Mouse (Mus musculus): ENCODE results near the gene Aplp2.
"Not testable (repeated sequence)": the region's sequence is repeated elsewhere in the genome, so short reads cannot be mapped to it uniquely, and the experiment has no call there.

Aplp2 gene

DNA sequence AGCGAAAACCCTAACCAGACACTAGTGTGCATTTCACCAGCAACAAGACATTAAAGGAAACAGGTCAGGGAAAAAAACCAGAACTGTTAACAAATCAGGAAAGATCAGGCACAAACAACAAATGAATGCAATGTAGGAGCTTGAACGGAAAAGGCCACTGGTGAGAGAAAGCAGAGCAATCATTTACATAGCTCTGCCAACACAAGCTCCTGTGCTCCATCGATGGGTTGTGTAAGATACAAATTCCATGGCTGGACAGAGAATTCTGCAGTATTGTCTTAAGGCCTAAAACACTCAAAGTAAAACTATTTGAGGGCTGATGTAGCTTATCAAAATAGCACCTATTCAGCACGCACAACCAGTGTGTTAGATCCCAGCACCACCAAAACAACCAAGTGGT is 28.6 kb downstream of the Aplp2 start:
- in situ Hi-C loops (cut with MboI, MseI), result no loop called here

DNA sequence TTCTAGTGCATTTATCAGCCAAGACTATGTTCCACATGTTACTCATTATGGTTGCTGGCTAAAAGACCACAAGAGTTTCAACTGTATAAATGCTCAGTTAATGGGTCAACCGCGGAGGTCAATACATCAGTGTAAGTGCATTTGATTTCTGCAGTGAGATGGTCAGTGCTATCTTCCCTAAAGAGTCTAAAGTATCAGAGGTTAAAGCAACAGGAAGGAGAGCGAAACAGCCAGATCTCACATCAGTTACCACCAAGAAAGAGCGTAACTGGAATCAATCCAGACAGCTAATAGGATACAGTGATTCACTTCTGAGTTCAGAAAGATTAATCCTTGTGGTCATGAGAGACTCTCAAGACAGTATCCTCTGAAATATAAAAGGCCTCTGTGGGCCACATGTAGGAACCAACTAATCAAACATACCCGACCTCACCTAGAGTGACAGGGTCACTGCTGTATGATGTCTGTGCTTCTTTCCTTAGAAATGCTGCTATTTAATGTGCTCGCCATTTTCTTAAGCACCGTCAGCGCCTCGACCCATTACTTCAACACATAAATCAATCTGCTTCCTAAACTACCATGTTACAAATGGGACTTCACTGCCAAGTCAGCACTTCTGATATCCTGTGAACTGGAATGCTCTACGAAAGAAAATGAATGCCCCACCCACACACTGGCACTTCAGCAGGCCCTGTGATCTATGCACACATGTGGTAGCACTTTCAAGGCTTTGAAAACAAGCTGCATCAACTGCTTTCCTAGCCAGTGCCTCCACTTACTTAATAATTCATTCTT is 30.1 kb downstream of the Aplp2 start:
- in situ Hi-C loops (cut with MboI, MseI), result no loop called here

DNA sequence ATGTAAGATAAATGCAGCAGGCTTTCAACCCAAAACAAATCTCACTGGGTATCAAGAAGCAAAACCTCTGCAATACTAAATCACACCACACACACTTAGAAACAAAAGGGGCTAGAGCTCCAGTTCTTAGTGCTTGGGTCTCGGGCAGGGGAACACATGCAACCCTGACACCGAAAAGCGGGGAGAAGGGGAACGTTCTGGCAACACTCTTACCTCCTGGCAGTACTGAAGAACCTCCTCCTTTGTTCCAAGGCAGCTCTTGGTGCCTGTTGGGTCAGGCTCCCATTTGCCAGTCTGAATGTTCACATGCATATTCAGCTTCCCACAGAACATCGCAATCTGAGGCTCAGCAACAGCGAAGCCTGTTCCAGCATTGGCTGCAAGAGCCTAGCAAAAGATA is 33.9 kb downstream of the Aplp2 start:
- in situ Hi-C loops (cut with MboI, MseI), result no loop called here

DNA sequence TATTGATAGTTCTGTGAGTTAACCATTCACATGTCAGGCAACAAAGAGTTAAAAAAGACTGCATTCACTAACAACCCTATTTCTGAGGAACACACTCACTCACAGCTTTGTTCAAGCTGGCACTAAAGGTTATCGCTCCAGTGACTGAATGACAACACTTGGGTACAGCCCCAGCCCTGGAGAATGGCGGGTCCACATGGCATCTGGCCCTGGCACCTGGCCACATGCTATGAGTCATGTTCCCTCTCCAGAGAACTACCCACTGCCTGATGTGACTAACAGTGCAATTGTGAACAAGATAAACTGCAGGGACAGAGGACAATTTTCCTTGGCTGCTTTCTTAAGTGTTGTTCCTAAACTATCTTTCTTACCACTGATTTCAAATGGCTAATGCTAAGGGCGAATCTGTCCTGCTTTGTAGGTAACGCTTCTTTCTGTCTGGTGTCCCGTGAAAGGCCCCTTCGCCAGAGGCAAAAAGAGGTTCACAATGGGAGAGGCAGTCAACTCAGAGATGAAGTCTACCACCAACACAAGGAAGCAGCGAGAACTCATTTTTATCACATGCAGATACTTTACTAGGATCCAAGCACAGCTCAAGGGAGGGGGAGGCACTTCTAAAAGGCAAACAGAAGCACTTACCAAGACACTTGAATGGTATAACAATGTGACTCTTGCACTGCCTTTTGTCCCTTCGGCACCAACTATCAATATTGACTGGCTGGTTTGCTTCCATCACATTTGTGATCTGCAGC is 35.1 kb downstream of the Aplp2 start:
- in situ Hi-C loops (cut with MboI, MseI), result no loop called here

DNA sequence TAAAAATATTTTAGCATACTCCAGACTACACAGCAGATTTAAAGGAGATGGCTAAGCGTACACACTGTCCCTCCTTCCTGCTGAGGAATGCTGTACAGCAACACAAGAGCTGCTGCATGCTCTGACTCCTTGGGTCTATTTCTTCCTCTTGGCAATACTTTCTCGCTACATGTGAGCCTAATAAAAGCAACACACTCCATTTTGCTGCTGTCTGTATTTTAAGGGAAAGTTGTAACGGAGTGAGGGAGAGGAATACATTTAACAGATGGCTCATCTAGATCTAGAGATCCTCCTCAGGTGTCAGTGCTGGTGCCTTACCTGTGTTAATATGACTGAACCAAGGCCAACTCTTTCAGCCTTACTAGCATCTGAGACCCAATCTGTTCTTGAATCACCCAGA is 35.6 kb downstream of the Aplp2 start:
- in situ Hi-C loops (cut with MboI, MseI), result no loop called here

DNA sequence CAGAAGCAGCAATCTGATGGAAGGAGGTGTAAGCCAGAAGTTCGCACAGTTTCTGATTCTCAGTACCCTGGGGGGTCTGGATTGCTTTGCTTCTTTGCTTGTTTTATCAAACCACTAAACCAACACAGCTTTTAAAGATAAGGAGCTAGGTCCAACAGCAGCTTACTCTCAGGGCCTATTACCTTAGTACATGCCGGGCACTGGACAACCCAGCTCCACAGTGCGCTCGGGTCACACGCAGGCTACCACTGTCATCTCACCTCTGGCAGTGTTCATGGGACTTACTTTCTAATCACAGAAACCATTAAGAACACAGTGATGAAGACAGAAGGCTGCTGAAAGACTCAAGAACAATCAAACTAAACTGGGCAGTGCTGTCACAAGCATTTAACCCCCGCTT is 36.3 kb downstream of the Aplp2 start:
- in situ Hi-C loops (cut with MboI, MseI), result no loop called here

DNA sequence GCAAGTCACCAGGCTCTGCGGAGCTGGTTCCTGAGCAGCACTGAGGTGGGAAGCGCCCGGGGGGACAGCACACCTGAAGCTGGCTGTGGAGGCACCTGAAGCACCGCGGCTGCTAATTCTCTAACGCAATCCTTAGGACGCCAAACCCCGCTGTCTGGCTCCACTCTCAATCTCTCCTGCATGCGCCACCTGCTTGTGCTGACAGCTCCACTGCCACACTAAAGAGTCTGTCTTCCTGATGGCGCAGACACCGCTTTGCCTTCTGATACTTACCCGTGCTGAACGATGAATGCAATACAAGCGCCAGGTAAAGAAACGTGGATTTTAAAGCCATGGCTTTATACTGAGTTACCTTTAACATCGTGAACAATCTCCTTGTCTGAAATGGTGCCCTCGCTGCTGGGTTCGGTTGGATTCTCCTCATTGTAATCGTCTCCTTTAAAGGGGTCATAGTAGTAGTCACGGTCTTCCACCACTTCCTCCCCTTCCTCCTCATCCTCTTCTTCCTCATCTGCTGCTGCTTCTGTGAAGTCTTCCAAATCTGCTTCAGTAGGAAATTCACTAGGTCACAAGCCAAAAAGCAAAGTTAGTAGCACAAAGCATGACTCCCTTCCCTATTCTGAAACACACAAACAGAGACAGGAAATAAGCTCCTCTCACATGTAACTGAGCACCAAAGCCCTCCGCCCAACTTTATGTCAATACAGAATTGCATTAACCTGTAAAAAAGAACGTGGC is 43.1 kb downstream of the Aplp2 start:
- in situ Hi-C loops (cut with MboI, MseI), result no loop called here

DNA sequence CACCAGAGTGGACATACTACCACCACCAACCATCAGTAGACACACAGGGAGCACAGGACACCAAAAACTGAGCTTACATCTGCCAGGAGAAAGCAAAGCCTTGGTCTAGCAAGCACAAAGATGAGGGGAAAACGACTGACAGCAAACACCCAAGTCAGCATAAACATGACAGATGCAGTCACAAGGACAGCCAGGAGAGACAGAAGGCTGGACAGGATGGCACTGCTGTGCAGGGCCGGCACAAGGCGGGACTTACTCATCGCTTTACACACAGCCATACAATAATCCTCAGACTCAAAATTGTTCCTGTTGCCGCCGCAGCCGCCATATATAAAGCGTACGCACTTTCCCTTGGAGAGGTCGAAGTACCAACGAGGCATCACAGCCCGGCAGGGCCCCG is 44.3 kb downstream of the Aplp2 start:
- in situ Hi-C loops (cut with MboI, MseI), result no loop called here

DNA sequence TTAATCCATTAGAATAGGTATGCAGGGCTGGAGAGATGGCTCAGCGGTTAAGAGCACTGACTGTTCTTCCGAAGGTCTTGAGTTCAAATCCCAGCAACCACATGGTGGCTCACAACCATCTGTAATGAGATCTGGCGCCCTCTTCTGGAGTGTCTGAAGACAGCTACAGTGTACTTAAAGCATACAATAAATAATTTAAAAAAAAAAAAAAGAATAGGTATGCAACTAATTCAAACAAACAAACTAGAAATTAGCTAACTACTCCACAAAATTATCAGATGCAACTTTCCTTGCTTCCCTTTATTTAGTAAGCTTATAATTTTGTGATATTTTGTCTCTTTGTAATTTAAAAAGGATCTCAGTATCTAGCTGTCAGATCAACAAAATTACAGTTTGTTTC is 46.1 kb downstream of the Aplp2 start:
- in situ Hi-C loops (cut with MboI, MseI), result not testable (repeated sequence)

DNA sequence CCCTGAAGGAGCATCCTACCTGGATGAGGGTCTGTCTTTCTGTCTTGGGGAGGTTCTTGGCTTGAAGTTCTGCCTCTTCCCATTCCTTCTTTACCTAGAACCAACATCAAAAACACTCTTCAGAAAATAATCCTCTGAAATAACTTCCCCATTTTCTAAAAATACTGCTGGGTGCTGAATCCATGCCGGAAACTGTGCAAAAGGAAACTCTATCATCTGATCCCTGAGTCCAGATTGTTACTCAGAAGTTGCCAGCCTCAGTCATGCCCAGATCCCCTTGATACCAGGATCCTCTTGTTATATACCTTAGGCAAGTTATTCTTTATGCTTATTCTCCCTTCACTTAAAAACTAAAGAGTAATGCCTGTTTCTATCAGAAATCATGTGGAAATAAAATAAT is 48.3 kb downstream of the Aplp2 start:
- in situ Hi-C loops (cut with MboI, MseI), result loop anchor here in 1 of 2 experiments (5.0 kb wide), 1 partner anchor 184 kb away; no protein-coding TSS in a partner anchor

DNA sequence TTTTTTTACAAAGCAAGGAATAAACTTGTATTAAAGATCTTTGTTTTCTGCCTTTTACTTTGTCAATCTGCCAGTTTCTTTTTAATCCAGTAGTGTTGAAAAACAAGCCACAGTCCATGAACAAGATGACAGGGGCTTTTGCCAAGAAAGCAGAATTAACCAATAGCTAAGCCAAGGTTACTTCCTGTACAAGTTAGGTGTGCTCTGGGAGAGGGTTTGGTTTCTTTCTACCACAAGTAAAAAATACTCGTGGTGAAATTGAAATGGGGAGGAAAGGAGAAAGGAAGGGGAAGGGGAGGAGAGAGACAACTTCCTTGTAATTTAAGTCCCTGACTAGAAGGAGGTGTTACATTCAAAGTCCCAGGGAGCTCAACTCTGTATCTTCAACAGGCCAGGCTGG is 48.7 kb downstream of the Aplp2 start:
- in situ Hi-C loops (cut with MboI, MseI), result loop anchor here in 1 of 2 experiments (5.0 kb wide), 1 partner anchor 184 kb away; no protein-coding TSS in a partner anchor

DNA sequence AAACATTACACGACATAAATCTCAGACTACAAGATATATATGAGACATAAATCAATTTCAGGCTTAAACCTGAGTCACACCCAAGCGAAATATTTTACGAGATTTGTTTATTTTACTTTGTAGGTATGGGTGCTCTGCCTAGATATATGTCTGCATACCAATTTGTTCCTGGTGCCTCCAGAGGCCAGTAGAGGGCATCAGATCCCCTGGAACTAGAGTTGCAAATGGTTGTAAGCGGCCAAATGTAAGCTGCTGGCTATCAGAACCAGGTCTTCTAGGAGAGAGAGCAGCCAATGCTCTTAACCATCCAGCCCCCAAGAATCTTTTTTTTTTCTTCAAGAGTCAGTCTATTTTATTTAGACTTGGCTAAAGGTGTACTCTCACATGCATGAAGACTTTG is 51.7 kb downstream of the Aplp2 start:
- in situ Hi-C loops (cut with MboI, MseI), result loop anchor here in 1 of 2 experiments (5.0 kb wide), 1 partner anchor 187 kb away; no protein-coding TSS in a partner anchor

DNA sequence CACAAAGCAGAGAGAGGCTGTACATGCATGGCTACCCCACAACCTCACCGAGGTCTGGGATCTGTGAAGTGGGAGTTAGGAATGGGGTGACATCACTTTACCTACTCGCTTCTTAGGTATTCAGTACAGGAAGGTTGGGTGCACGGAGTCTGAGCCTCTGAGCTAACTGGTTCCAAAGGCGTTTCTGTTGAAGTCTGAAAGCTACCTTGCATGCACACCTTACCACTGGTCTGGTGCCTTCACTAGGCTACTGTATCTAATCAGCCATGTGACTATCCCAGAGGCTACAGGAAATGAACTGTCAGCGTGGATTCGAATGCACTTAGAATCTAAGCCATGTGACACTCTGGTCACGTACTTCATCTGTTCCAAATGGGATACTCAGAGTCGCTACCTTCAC is 55.0 kb downstream of the Aplp2 start:
- in situ Hi-C loops (cut with MboI, MseI), result no loop called here

DNA sequence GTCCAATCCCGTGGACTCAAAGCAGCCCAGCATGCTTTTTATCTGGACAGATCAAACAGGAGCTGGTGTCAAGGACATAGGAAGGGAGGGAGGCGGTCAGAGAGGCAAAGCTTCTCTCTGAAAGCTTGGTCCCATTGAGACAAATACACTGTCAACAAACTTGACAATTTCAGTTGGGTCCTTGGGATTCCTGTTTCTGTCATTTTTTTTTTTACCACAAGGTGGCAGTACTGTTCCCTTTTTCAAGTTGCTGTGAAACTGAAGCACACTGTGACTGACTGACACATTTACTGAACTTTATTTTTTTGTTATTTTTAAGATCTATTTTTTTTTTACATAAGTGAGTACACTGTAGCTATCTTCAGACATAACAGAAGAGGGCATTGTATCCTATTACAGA is 60.6 kb downstream of the Aplp2 start:
- in situ Hi-C loops (cut with MboI, MseI), result no loop called here

DNA sequence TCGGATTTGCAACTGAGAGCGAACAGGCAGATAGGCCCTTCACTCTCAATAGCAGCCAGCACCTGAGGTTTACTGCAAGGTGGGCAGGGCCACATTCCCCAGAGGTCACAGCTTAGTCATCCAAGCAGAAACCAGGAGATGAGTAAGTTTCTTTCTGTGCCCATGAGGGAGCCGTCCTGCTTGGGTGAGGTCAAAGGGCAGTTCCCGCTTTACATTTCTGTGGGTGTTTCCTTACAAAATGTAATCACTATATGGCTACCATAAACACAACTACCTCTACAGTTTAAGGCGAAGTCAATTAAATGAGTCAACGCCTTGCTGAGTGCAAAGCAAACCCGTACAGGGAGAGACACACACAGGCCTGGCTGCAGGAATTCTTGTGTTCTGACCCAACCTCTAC is 63.5 kb downstream of the Aplp2 start:
- in situ Hi-C loops (cut with MboI, MseI), result loop anchor here in 1 of 2 experiments (5.0 kb wide), 1 partner anchor 204 kb away; no protein-coding TSS in a partner anchor

DNA sequence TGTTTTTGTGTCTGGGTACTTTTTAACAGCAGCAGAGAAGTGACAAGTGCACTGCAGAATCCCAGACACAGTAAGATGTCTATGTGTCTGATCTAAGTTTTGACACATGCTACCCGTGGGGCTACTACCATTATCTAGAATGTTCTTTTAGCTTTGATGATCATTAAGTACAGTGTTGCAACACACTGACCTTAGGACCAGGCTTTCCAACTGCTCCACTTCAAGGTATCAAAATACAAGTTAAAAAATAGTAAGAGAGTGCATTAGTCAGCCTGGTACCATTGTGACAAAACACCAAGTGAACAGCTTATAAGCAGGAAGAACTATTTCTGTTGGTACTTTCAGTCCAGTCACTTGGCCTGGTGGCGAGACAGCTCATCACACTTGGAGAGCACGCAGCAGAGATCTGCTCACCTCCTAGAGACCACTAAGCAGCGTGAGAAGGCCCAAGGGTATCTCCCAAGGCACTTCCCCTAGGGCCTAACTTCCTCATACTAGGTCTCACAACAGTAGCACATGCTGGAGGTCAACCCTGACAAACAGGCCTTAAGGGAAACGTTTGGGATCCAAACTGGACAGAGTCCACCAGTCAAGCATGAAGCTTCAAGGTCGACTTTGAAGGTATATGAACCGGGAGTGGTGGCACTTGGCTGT is 66.2 kb downstream of the Aplp2 start:
- in situ Hi-C loops (cut with MboI, MseI), result loop anchor here in 1 of 2 experiments (5.0 kb wide), 1 partner anchor 207 kb away; no protein-coding TSS in a partner anchor

DNA sequence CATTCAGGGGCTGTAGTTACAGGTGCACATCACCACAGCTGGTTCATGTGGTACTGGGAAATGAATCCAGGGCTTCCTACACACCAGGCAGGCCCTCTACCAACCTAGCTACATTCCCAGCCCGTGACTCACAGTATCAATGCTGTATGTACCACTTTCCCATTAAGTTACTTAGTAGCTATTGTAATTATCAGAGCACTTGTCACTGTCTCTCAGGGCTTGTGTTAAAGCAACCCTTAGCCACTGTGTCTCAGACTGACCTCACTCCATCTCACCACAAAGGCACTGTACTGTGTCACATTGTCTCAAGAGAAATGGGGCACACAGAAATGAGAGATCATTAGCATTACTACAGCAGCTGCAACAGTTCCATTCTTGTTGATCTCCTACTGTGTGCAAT is 68.7 kb downstream of the Aplp2 start:
- in situ Hi-C loops (cut with MboI, MseI), result no loop called here

DNA sequence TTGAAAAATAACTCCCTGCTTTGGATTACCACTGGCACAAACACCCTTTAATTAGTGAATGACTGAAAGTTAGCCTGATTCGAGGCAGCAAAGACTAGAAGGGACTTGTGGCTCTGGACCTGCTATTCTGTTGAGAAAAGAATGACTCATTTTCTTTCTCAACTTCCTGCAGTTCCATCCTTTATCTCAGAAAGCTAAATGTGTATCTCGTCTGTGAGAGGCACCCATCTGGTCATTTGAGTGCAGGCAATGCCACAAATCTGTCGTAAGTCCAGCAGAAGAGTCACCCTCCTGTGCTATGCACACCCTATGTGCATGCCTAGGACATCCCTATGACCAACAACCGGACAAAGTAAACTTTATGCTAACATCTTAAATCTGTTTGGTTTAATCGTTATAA is 78.5 kb downstream of the Aplp2 start:
- in situ Hi-C loops (cut with MboI, MseI), result no loop called here

DNA sequence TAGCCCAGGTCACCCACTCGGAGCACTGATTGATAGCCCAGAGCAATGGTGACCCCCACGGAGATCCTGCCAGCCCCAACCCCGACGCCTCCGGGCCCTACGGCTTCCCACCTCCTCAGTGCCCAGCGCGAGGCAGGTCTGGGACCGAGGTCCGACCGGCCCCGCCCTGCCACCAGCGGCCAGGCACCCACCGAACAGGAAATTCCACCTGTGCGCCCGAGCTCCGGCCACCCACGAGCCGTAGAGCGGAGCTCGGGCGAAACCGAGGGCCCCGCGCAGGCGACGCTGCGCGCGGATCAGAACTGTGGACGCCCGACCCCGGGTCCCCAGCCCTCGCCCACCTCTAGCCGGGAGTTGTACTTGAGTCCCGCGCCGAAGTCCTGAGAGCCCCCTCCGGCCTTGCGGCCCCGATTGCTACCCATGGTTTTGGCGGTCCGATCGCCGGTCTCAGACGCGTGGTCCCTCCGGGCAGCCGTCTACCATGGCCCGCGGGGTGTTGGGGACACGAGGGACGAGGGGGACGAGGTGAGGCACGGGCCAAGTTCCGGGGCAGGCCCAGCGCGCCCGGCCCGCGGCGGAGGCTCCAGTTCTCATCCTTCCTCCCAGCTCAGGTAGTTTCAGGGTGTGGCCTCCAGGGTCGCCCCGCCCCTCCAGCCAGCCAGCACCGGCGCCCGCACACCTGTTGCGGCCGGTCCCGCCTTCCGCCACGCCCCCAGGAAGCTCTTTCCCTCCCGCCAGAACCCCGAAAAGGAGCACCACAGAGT is 80.2 kb downstream of the Aplp2 start, which contains the start of gene St14:
TSS of gene St14 (minus strand) at position 649 of the 764 bp plus-strand sequence.
- in situ Hi-C loops (cut with MboI, MseI), result no loop called here

DNA sequence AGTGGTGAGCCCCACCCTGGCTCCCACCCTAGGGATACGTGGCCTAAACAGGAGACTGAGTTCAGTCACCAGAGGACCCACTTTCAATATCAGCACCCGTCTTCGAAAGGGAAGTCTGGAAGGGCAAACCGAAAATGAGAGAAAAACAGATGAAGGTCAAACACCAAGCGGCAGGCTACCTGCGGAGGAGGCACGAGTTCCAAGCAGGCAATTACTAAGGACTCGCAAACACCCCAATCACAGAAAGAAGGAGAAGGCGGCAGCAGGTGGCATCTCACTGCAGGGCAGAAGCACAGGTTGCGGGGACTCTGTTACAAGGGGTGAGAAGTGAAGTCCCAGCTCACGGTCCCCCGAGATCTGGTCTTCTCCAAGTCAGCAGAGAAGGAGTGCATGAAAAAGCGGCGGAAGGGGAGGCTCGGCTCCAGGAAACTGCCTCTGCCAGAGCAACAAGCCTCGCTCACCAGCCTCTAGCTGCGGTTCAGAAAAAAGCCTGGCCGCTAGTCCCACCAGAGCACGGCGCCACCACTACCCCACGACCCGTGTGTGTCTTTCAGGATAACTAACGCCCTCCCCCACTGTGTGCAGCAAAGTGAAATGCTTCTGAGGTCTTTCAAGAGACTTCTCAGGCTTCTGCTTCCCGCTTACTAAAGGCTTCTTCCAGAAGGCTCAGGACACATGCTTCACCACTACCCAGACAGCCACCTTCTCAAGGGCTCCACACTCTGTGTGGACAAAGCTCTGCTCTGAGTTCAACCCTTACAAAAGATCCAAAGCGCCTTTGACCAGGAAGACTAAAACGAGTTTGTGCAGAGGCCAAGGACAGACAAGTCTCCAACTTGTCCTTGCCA is 81.0 kb downstream of the Aplp2 start:
- in situ Hi-C loops (cut with MboI, MseI), result no loop called here
